Mouse (Mus musculus): Measurements from ENCODE around the gene Ptprk.

The Ptprk gene

GRCm38 (mm10) chr10:28074653-28075451 is at the start of gene Ptprk:
Gene Ptprk (plus strand): TSS chr10:28074820.
- peak; percentile 92 for DNase-seq (ENCODE audit: extremely low spot score, low spot score)

GRCm38 (mm10) chr10:28027791-28028190 is 46.8 kb upstream of the Ptprk start:
- no peak for DNase-seq (ENCODE audit: extremely low spot score, low spot score)

- no peak for DNase-seq (ENCODE audit: extremely low spot score, low spot score)
These were observed 38.2 kb upstream of the Ptprk start for GRCm38 (mm10) chr10:28036456-28036855.

DNA sequence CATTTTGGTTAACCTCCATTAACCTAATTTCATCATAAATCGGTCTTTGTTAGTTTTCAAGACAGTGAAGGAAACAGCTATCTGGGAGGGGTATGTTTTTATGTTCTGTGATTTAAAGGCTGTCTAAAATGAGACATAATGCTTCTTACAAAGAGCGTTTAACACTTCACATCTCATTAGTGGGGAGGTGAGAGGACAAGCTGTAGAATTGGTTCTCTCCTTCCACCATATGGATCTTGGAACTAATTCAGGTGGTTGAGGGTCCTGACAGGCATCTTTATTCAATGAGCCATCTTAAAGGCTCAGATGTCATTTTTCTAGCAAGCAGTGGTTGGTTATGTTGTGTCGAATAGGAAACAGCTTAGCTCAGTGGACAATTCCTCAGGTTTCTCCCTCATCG is 19.9 kb upstream of the Ptprk start:
- no peak for DNase-seq (ENCODE audit: extremely low spot score, low spot score)

- DNase-seq (ENCODE audit: extremely low spot score, low spot score), result no peak
These were observed 15.4 kb upstream of the Ptprk start for GRCm38 (mm10) chr10:28059222-28059621.

DNA sequence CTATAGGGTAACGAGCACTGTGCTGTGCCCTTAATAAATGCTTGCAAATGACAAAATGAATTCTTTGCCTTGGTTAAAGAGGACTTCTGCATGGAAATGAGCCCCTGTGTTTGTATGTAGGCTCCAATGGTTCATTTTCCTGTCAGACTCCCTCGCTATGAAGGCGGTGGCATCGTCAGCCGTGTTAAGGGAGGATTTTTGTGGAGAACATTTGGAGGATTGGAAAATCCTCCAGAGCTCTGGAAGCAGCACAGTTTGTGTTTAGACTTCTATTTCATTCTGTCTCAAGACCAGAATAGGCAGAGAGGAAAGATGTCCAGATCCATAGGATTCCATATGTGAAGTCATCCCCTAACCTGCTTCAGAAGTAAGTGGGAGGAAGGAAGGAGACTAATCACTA is 6.6 kb upstream of the Ptprk start:
- DNase-seq (ENCODE audit: extremely low spot score, low spot score), result no peak

DNA sequence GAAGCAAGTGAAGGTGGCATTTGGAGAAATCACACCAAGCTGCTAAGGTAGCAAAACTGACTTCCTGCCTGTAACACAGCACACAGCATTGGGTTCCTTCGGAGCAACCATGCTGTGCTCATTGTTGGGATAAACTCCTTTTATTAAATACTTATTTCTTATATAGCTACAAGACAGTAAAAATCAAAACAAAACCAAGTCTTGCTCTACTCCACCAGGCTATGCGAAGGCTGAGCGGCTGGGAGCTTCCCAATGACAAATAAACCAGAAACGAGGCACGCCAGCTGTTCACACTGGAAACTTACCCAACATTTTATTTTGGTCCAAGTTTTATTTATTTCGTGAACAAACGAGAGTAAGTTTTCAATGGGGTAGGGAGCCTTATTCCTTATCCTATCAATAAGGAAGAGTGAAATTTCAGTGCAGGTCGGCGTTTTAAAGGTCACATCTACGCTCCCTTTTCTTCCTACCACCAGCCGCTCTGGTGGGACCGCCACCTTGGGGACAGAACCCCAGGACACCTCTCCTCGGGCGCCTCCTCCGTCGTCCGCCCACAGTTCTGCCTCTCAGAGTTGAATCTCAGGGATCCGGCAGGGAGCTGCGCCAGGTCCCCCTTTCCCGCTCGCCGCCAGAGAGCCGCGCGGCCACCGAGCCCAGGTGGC is 498 bp upstream of the Ptprk start:
- DNase-seq (ENCODE audit: extremely low spot score, low spot score), result peak; percentile 65

DNA sequence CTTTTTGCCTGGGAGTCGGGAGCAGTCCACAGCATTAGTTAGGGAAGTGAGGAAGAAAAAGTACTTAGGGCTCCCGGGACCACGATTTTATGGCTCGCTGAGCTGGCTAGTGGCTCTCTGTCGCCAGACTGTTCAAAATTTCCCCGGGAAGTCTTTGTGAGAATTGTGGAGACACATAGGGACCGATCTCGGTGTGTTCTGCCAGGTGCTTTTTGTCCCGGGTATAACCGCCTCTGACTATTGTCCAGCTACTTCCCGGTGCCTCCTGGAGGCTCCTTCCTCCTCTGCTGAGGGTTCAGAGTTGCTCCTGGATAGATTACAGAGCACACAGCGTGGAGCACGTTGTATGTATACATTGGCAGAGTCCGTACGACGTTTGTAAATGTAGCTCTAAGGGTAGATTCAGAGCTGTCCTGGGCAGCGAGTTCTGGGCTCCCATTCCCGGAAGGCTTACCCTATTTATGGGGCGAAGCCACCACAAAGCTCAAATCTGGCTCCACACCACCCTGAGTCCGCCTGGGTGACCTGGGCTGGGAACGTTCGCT is 943 bp downstream of the Ptprk start:
- peak; percentile 70 for DNase-seq (ENCODE audit: extremely low spot score, low spot score)

DNA sequence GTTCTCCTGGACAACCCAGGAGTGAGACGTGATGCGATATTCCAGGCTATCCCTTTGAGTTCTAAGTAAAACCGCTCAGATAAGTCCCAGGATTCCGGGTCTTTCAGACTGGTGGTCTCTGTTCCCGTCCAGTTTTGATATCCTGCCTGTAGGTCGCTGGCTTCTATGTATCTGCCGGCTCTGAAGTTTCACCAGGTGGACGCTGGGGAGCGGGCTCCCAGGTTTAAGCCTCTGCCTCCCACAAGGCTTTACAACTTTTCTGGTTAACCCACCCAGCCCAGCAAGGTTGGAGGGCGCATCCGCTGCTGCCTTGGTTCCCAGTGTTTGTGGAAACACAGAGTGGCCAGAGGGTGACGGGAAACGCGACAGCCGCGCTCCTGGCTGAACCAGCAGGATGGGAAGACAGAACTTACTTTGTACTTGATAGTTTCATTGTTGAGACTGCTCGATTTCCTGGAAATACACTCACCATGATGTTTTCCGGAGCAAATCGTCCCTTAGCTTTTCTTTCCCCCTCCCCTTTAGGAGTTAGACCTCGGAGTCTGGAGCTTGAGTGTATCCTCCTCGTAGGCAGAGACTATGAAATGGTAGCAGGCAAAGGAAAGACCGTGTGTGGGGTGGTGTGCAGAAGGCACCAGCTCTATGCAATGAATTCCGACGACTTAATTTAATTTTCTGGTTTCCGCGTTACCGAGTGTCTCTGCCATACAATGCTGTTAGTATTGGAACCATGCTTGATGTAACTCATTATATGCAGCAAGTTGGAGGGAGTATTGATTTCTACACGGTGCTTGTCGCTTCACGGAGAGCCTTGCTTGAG is 1.6 kb downstream of the Ptprk start:
- DNase-seq (ENCODE audit: extremely low spot score, low spot score), result peak; percentile 76

- no peak for DNase-seq (ENCODE audit: extremely low spot score, low spot score)
These were observed 3.6 kb downstream of the Ptprk start for GRCm38 (mm10) chr10:28078270-28078669.

GRCm38 (mm10) chr10:28081221-28081620 is 6.6 kb downstream of the Ptprk start:
- no peak for DNase-seq (ENCODE audit: extremely low spot score, low spot score)

DNA sequence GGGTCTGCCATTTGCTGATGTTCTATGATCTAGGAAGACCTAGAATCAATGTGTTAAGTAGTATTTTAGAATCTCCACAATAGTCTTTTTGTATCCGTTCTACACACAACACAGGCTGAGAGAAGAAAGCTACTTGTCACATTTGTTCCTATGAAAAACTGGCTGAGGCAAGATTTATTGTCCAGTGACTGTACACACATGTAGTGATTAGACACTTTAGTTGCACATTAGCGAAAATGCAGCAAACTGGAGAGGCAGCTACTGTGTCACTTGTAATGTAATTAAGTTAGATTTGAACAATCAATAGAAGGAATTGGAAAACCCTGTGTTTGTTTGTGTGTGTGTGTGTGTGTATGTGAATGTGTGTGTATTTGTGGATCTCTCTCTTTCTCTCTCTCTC is 8.6 kb downstream of the Ptprk start:
- no peak for DNase-seq (ENCODE audit: extremely low spot score, low spot score)

GRCm38 (mm10) chr10:28083625-28084024 is 9.0 kb downstream of the Ptprk start:
- DNase-seq (ENCODE audit: extremely low spot score, low spot score), result no peak

DNA sequence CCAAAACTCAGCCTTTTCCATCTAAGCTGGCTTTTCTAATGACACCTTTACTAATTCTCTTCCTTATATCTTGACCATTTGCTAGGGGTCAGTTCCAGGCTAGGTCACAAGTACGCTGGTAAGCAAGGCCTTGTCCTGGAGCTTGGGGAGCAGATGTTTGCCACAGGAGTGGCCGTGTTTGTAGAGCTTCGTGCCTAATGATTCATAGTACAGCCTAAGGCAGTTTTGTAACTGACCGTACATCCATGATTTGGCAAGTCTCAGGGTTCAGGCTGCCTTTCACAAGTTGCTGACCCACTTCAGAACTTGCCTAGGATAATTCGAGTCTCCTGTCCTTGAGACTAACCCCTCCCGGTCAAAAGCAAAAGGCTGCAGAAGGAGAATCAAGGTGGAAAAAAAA is 12.7 kb downstream of the Ptprk start:
- DNase-seq (ENCODE audit: extremely low spot score, low spot score), result no peak

DNA sequence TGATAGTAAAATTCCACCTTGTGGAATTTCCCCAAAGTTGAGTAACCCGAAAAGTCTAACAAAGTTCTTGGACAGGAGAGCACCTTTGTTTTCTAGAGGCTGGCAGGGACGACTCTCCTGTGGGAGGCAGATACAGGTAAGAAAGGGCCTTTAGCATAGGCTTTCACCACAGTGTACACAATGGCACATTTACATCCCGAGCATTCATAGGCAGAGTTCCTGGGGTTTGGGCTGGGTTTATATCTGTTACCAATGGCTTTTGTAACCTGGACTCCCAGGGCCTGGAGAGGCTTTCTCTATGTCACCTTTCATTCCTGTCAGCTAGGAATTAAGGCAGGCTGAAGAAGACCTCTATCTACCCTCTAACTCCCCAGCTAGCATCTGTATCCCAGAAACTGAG is 13.1 kb downstream of the Ptprk start:
- DNase-seq (ENCODE audit: extremely low spot score, low spot score), result no peak

GRCm38 (mm10) chr10:28096007-28096406 is 21.4 kb downstream of the Ptprk start:
- DNase-seq (ENCODE audit: extremely low spot score, low spot score), result no peak

DNA sequence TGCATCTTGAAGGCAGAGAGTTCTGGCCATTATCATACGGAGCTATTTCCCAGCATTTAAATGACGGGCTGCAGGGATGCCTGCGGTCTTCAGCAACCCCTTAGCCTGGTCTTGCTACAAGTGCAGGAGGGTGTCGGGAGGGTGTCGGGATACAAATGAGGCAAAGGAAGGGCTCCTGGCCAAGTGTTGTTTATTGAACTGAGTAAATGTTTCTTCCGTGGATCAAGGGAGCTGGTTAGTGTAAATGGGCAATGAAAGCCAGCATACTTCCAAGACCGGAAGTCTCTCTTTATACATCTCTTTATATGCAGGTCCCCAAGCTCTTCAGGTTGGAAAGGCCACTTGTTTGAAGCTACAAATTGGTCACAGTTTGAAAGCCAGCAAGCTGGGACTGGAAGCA is 23.0 kb downstream of the Ptprk start:
- no peak for DNase-seq (ENCODE audit: extremely low spot score, low spot score)

DNA sequence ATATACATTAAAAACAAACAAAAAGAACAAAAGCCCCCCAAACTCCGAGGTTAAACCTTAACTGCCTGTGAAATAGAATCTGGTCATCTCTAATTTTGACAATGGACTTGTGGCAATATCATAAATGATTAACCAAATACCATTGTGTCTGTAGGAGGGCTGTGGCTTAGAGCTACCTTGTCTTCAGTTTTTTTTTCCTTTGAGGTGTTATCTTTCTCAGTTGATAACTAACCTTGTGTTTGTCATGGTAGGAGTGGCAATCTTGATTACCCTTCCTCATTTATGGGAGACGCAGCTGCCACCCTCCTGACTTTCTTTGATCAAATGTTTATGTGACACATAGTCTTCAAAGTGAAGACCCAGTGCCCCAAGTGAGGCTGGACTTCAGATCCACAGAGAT is 24.3 kb downstream of the Ptprk start:
- DNase-seq (ENCODE audit: extremely low spot score, low spot score), result no peak

GRCm38 (mm10) chr10:28103406-28103906 is 28.8 kb downstream of the Ptprk start:
- DNase-seq (ENCODE audit: extremely low spot score, low spot score), result no peak

DNA sequence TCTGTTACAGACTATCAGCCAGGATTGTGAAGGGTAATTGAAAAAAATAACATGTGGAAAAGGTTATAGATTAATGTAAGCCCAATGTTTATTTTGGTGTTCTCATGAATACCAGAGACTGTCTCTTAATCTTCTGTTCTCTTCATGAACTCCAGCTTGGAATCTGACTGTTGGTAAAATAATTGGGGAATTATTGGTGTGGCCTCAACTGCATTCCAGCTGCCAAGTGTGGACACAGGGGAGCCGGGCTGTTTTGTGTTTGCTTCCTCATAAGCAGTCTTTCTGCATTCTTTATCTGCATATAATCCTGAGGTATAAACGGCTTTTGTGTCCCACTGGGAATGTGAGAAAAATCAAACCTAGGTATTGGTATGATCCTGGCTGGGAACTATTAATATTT is 29.3 kb downstream of the Ptprk start:
- no peak for DNase-seq (ENCODE audit: extremely low spot score, low spot score)

- DNase-seq (ENCODE audit: extremely low spot score, low spot score), result no peak
These were observed 30.6 kb downstream of the Ptprk start for GRCm38 (mm10) chr10:28105247-28105646.

All from neural tube, embryonic 10.5 days (tissue).